Mouse (Mus musculus): Measurements from ENCODE around the gene Ppp1r9b. TPM values are rescaled to one million over a fixed set of nuclear protein-coding genes. Genes with fewer than 3 reads are reported as not detected.

Gene Ppp1r9b
- polyA plus RNA-seq, 1 experiment from 2014 or later, result 16.2 TPM

DNA sequence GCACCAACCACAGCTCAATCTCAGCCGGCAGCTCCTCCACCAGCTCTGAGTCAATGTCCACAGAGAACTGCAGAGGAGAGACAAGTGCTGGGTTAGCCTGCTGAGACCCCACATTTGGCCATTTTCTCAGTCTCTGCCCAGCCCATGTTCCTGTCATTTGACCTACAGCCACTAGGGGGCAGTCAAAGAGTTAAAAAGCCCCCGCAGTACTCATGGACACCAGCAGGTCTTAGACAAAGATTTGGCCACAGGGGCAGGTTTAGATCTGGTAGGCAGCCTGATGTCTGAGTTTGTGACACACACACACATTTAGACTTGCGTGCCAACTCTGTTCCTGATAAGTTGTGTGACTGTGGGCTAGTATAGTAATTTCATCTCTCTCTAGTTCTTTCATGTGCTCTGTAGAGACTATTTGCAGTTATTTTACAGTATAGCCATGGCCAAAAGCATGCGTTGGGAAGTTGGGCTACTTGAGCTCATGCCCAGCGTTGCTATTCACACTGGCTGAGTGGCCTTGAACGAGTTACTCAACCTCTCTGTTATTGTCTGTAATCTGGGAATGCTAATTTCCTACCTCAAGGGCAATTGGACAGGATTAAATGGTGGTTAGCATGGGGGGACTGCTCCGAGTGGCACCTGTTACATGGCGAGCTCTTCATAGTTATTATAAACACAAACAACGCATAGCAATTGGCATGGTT is 56.3 kb downstream of the Ppp1r9b start:
- Histone ChIP-seq H3K36me3 (ENCODE audit: control insufficient read depth, insufficient read depth, low read length) (no peaks in the 10 kb centered on the region), H3K9ac (ENCODE audit: low read depth, low read length) (no peak overlapping the region), H3K9me3 (ENCODE audit: control insufficient read depth, low read length) (no peaks in the 10 kb centered on the region), H3K4me3 (ENCODE audit: low read depth, low read length) (no peak overlapping the region), H3K27ac (ENCODE audit: low read depth, low read length) (no peak overlapping the region), H3K4me1 (replicated peaks; ENCODE audit: control insufficient read depth, insufficient read depth, low read length) (no peaks in the 10 kb centered on the region), H3K27me3 (ENCODE audit: control insufficient read depth, insufficient read depth, low read length) (no peaks in the 10 kb centered on the region), H3K4me2 (replicated peaks; ENCODE audit: low read depth, low read length) (no peak overlapping the region)
- peak; percentile 84 for DNase-seq (ENCODE audit: low spot score)
- WGBS, result 69% methylated on average over 9 of the region's 9 CpGs
- ATAC-seq (ENCODE audit: low FRiP score), result peak; percentile 51; the same call in 1 of the 2 replicates

DNA sequence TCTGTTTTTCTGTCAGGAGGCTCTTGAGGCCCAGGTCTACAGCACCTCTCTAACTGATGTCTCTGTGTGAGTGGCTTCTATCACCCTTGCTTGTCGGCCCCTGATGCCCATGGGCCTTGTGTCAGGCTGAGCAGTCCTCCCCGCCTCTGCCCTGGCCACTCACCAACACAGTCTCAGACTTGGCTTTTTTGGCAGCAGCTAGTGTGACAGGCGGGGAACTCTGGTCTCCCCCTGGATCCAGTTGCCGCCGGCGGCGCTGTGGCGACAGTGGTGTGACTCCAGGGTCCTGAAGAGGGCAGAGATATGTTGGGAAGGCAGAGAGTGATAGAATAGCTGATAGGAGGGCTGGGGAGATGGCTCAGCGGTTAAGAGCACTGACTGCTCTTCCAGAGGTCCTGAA is 62.2 kb downstream of the Ppp1r9b start:
- no peak for ATAC-seq (ENCODE audit: low FRiP score)
- no peaks in the 10 kb centered on the region for H3K4me1 ChIP-seq (replicated peaks; ENCODE audit: control insufficient read depth, insufficient read depth, low read length)
- WGBS, result 79% methylated on average over 9 of the region's 9 CpGs
- H3K4me2 ChIP-seq (replicated peaks; ENCODE audit: low read depth, low read length), result no peak overlapping the region
- no peak overlapping the region for H3K27ac ChIP-seq (ENCODE audit: low read depth, low read length)
- H3K27me3 ChIP-seq (ENCODE audit: control insufficient read depth, insufficient read depth, low read length), result no peaks in the 10 kb centered on the region; the same call in 1 of the 2 replicates
- H3K4me3 ChIP-seq (ENCODE audit: low read depth, low read length), result no peak overlapping the region
- H3K36me3 ChIP-seq (ENCODE audit: control insufficient read depth, insufficient read depth, low read length), result no peaks in the 10 kb centered on the region
- H3K9ac ChIP-seq (ENCODE audit: low read depth, low read length), result no peak overlapping the region
- DNase-seq (ENCODE audit: low spot score), result no peak
- H3K9me3 ChIP-seq (ENCODE audit: control insufficient read depth, low read length), result no peaks in the 10 kb centered on the region

Other genes starting within 250 kb of the Ppp1r9b start
- gene Cdc34b, start 249.3 kb upstream of the Ppp1r9b start, polyA plus RNA-seq (2014; fragmentation: Nextera tagmentation; extraction: Ambion mirVana), result 0.17 and 0.19 TPM in 2 replicates
- gene Tmem92, start 208.3 kb upstream of the Ppp1r9b start, polyA plus RNA-seq (2014; fragmentation: Nextera tagmentation; extraction: Ambion mirVana), result not detected in 2 replicates
- 122 and 135 TPM in 2 replicates for gene Col1a1, start 54.8 kb upstream of the Ppp1r9b start, polyA plus RNA-seq (2014; fragmentation: Nextera tagmentation; extraction: Ambion mirVana)
- gene Hils1, start 23.4 kb upstream of the Ppp1r9b start, polyA plus RNA-seq (2014; fragmentation: Nextera tagmentation; extraction: Ambion mirVana), result not detected in 2 replicates
- 0.11 and 0.29 TPM in 2 replicates for gene Sgca, start 14.7 kb upstream of the Ppp1r9b start, polyA plus RNA-seq (2014; fragmentation: Nextera tagmentation; extraction: Ambion mirVana)
- 46.1 and 47.6 TPM in 2 replicates for gene Samd14, start 18.8 kb downstream of the Ppp1r9b start, polyA plus RNA-seq (2014; fragmentation: Nextera tagmentation; extraction: Ambion mirVana)
- gene Pdk2, start 50.3 kb downstream of the Ppp1r9b start, polyA plus RNA-seq (2014; fragmentation: Nextera tagmentation; extraction: Ambion mirVana), result 12.5 and 13.0 TPM in 2 replicates
- 4.2 and 4.4 TPM in 2 replicates for gene Itga3, start 85.8 kb downstream of the Ppp1r9b start, polyA plus RNA-seq (2014; fragmentation: Nextera tagmentation; extraction: Ambion mirVana)
- gene Dlx3, start 129.1 kb downstream of the Ppp1r9b start, polyA plus RNA-seq (2014; fragmentation: Nextera tagmentation; extraction: Ambion mirVana), result 1.7 TPM in 2 replicates
- gene Dlx4, start 155.2 kb downstream of the Ppp1r9b start, polyA plus RNA-seq (2014; fragmentation: Nextera tagmentation; extraction: Ambion mirVana), result 0.13 TPM in 1 of 2 replicates, not detected in the other

All from hindbrain, embryonic 11.5 days (tissue).